Mouse (Mus musculus) olfactory bulb, adult 2 months (tissue): ENCODE data around the gene Muc1. TPM values are rescaled to one million over a fixed set of nuclear protein-coding genes. Genes with fewer than 3 reads are reported as not detected.

Source experiments
- H3K27ac ChIP-seq: fragments of 200-500 bp; 2 replicates; pipeline ENCODE4 v1.5.1; 2012; ENCODE audit warnings: low read depth, low read length; ENCODE audit not compliant: insufficient read depth
- H3K4me1 ChIP-seq: fragments of 200-500 bp; 2 replicates; pipeline ENCODE4 v1.6.1; 2012; ENCODE audit warnings: low read length; ENCODE audit not compliant: control insufficient read depth, insufficient read depth
- H3K4me3 ChIP-seq: fragments of 200-500 bp; 2 replicates; pipeline ENCODE4 v1.5.1; 2012; ENCODE audit warnings: mild to moderate bottlenecking, low read depth, low read length, moderate library complexity; ENCODE audit not compliant: insufficient read depth
- CTCF ChIP-seq: fragments of 200-500 bp; IDR thresholded peaks from 2 replicates; pipeline ENCODE4 v1.5.1; 2012; ENCODE audit warnings: low read depth, mild to moderate bottlenecking, low read length, moderate library complexity; ENCODE audit not compliant: insufficient read depth
- POLR2A ChIP-seq: fragments of 200-500 bp; IDR thresholded peaks from 2 replicates; pipeline ENCODE4 v1.6.1; 2012; ENCODE audit warnings: mild to moderate bottlenecking, low read depth, low read length, moderate library complexity; ENCODE audit not compliant: insufficient read depth
- WGBS: fragments of 180-500 bp; shearing (Covaris S2); methylation state at CpG from one replicate; pipeline ENCODE4 v1.1.7; 2018; 5-methylcytosine and 5-hydroxymethylcytosine counted together
- polyA plus RNA-seq: library from polyadenylated mRNA; stranded (reverse); fragments of >200 nt; gene quantifications from 2 replicates; pipeline ENCODE4 v1.2.4, GENCODE M21; 2012; ENCODE audit warnings: low replicate concordance; ENCODE audit not compliant: missing spikeins, insufficient read depth, insufficient read length

The Muc1 gene
- polyA plus RNA-seq, 1 experiment = not detected

DNA sequence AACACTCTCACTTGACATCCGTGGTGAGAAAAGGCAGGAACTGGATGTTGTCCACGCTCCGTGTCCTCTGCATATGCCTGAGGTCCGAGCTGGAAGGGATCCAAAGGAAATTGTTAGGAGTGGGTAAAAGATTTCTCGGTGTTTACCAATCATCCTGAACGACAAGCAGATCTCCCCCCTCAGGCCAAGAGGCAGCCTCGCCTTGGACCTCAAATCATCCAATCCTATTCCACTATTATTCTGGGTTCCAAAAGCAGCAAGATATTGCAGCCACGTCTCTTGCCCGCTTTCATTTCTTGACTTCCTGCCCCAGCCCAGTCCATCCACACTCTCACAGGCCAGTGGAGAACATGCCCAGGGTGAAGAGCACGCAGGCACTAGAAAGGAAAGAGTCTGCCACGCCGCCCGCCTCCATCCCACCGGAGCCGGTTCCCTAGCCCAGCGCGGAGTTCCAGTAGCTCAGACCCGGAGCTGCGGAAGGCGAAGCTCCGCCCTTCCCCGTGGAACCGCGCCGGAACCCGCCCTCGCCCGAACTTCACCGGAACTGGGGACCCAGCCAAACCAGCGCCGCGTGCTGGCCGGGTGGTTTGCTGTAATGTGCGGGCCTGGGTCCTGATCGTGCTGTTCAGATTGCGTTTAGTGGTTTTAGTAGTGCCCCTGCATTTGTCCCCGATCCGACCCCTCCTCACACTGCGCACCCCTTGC lies 41.3 kb downstream of the Muc1 start, which contains the start of gene Slc50a1:
Gene Slc50a1 (minus strand): TSS at position 520 of the 705 bp plus-strand sequence.
- TF ChIP-seq POLR2A (peak; percentile 84), CTCF (no peak)
- peaks cover 24% of the 10 kb centered on the region for H3K4me1 ChIP-seq
- WGBS = 1% methylated on average over 39 of the region's 39 CpGs
- peak within 1 kb of the TSS; percentile 49 for H3K27ac ChIP-seq
- H3K4me3 ChIP-seq = peak within 1 kb of the TSS; percentile 72

DNA sequence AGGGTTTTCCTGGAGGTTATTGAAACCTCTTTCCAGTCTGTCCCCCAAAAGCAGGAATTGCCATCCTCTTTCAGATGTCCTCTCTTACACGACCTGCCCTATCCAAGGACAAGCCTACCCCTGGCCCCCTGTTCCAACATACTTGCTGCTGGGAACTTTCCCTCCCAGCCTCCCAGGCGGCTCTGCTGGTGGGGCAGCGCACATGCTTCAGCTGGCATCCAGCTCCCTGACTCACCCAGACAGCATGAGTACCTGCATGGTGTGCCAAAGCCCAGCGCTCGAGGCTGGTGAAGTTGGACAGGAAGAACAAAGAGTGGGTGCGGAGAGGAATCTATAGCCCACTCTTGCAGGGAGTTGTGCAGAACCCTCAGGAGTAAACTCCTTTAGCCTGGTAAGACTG lies 42.0 kb downstream of the Muc1 start:
- peaks cover 24% of the 10 kb centered on the region for H3K4me1 ChIP-seq
- no peak overlapping the region for H3K27ac ChIP-seq
- TF ChIP-seq POLR2A = no peak
- TF ChIP-seq CTCF = no peak
- WGBS = 34% methylated on average over 6 of the region's 6 CpGs
- H3K4me3 ChIP-seq = no peak overlapping the region

DNA sequence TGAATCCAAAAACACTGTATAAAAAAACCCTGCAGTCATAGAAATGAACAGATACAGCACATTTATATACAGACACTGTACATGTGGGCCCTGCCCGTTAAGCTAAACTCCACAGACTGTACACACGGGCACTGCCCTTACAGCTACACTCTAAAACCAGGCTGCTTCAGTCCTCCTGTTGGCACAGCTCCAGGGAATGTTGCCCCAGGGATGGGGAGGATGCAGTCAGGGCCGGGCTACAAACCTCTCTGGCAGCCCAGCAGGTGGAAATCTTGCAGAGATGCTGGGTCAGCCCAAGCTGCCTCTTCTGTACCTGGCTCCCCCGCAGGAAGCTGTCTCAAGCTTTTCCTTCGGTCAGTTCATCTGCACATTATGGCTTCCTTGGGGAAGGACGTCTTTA lies 42.9 kb downstream of the Muc1 start:
- Histone ChIP-seq H3K4me1 (peaks cover 24% of the 10 kb centered on the region), H3K4me3 (no peak overlapping the region), H3K27ac (no peak overlapping the region)
- WGBS = 67% methylated on average over 6 of the region's 6 CpGs
- TF ChIP-seq POLR2A (no peak), CTCF (no peak)

DNA sequence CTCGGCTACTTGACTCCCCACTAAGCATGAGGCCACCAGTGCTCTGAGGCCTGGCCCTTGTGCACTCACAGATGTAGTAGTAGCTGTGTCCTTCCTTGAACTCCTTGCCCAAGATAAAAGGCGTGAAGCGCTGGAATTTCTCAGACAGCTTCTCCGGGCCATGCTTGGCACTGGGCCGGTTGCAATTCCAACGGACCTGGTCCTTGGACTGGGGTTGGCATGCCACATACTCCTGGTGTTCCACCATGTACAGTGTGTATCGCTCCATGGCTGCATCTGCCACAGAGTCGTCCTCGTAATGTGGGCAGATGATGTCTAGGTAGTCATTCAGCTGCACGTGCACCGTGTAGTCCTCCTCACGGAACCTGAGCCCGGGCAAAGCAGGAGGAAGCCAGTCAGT lies 47.2 kb downstream of the Muc1 start:
- Histone ChIP-seq H3K4me1 (peaks cover 22% of the 10 kb centered on the region), H3K27ac (no peak overlapping the region), H3K4me3 (no peak overlapping the region)
- WGBS = 92% methylated on average over 13 of the region's 13 CpGs
- TF ChIP-seq POLR2A (no peak), CTCF (no peak)

DNA sequence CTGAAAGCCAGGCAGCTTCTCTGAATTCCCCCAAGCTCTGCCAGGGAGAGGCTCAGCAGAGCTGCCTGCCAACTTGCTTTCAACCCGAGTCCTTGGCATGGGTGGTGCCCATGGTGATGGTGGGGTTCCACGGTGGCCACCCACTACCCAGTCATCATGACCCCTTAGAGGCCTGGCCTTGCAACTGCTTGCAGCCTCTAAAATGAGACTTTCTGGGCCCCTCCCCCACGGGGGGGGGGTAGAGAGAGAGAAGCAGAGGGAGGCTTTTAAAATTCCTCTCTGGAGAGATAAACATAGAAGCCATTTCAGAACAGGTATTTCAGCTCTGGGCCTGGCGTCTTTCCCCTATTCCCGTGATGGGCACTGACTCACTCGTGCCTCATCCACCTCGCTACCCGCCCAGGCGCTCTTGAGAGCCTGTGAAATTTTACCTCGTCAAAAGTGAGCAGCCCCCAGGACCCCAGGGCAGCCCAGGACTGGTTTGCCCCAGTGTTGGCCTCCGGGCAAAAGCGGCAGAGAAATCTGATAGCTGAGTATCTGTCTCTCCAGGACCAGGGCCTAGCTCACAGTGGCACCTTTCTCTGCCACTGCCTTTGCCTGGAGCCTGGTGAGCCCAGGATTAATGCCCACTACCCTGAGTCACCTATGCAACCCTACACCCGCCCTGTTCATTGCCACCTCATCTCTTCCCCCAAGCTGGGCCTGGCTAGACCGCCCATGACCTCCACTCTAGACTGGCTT lies 48.6 kb downstream of the Muc1 start:
- H3K4me3 ChIP-seq = no peak overlapping the region; the same call in 1 of the 2 replicates
- H3K4me1 ChIP-seq = peaks cover 28% of the 10 kb centered on the region
- H3K27ac ChIP-seq = no peak overlapping the region
- 59% methylated on average over 14 of the region's 14 CpGs for WGBS
- no peak for TF ChIP-seq POLR2A
- no peak for TF ChIP-seq CTCF

DNA sequence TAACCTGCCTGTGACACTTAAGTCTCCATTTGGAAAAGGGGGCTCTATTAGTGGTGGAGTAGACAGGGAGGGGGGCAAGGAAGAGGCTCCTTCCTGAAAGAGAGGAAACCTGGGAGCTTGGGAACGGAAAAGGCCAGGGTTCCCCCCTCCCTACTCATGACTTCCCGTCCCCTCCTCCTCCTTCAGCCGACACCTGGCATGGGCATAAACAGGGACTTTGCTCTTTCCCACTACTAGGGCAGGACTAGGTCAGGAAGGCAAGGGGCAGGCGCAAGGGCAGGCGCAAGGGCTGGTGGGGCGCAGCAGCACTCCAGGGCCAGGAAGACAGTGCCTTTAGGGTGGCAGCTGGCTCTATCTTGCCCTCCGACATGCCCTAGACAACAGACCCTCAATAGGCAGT lies 49.2 kb downstream of the Muc1 start:
- 87% methylated on average over 7 of the region's 7 CpGs for WGBS
- H3K27ac ChIP-seq = no peak overlapping the region
- TF ChIP-seq CTCF (no peak), POLR2A (no peak)
- H3K4me3 ChIP-seq = no peak overlapping the region
- H3K4me1 ChIP-seq = peaks cover 28% of the 10 kb centered on the region

DNA sequence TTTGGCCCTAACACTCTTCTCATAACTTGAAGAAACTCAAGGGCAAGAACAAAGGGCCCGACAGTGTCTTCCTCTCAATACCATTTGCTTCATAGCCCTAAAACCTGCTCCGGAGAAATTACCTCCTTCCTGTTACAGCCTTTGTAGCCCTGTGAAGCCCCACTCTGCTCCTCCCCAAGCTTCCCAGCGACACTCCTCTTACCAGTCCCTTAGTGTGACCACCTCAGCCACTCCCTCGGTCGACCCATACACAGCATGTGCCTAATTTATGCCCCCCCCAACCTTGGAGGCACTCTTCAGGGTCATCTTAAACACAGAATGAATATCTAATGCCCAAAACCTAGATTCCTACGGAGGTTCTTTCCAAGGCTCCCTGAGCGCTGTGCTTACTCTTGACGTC lies 49.8 kb downstream of the Muc1 start:
- TF ChIP-seq CTCF (no peak), POLR2A (no peak)
- Histone ChIP-seq H3K27ac (no peak overlapping the region), H3K4me3 (peak overlapping the region; percentile 49; the same call in 1 of the 2 replicates), H3K4me1 (peaks cover 28% of the 10 kb centered on the region)
- 70% methylated on average over 8 of the region's 8 CpGs for WGBS

DNA sequence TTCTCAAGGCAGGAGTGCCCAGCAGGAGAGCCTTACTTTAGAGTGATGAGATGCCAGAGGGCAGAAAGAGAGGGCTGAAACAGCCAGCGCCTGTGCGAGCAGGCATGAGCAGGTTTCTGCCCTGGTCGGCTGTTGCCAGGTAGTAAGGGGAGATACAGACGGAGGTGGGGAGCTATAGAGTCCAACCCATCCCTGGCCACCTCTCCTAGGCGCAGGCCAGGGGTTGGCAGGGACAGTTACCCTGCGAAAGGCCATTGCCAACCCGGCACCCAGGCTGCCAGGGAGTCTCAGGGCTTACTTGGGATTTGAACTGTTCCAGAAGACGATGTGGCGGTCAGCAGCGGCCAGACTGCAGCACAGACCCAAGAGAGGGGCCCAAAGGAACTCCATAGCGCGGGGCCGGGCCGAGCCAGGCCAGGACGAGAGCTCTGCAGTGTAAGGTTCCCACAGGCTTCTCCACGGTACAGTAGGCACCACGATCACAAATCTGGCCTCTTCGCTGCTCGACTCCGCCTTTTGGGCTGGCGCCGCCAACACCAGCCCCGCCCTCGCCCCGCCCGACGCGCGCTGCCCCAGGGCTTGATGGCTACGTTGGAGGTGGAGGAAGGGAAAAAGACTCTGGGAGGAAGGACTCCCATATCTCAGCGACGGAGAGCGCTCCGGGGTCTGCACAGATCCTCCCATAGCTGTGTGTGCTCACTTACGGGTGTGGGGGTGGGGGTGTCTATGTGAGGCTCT lies 50.5 kb downstream of the Muc1 start:
- Histone ChIP-seq H3K4me1 (peaks cover 28% of the 10 kb centered on the region), H3K4me3 (peak overlapping the region; percentile 49), H3K27ac (peak overlapping the region; percentile 48)
- TF ChIP-seq POLR2A (0 out of 2 replicates have a peak, but pooled peaks have one; percentile 24), CTCF (no peak)
- WGBS = 11% methylated on average over 35 of the region's 35 CpGs
